Mouse (Mus musculus) midbrain, postnatal 0 days (tissue): ENCODE data around the gene Itpr2. TPM values are rescaled to one million over a fixed set of nuclear protein-coding genes. Genes with fewer than 3 reads are reported as not detected.

Source experiments
- ATAC-seq: fragments of 200-750 bp; cut with Nextera tagmentation; 2 replicates; pipeline ENCODE4 v1.8.0; 2017; ENCODE audit warnings: moderate number of reproducible peaks, mild to moderate bottlenecking, moderate TSS enrichment, moderate library complexity; ENCODE audit not compliant: low FRiP score
- DNase-seq: peaks from one replicate; pipeline ENCODE4 v3.0.0-alpha.2; 2015; ENCODE audit warnings: low spot score
- H3K27ac ChIP-seq: fragments of 300-500 bp; sonication (generic); 2 replicates; pipeline ENCODE4 v1.5.1; 2014; ENCODE audit warnings: low read depth, mild to moderate bottlenecking, low read length, mixed read lengths
- H3K27me3 ChIP-seq: fragments of 300-500 bp; sonication (generic); 2 replicates; pipeline ENCODE4 v1.6.1; 2014; ENCODE audit warnings: low read length, control low read depth, mixed read lengths; ENCODE audit not compliant: insufficient read depth
- H3K36me3 ChIP-seq: fragments of 300-500 bp; sonication (generic); 2 replicates; pipeline ENCODE4 v1.6.1; 2014; ENCODE audit warnings: low read length, control low read depth, mixed read lengths; ENCODE audit not compliant: insufficient read depth
- H3K4me1 ChIP-seq: fragments of 300-500 bp; sonication (generic); 2 replicates; pipeline ENCODE4 v1.6.1; 2014; ENCODE audit warnings: mild to moderate bottlenecking, control low read depth, antibody characterized with exemption, low read length, mixed read lengths; ENCODE audit not compliant: insufficient read depth
- H3K4me2 ChIP-seq: fragments of 300-500 bp; sonication (generic); 2 replicates; pipeline ENCODE4 v1.6.1; 2014; ENCODE audit warnings: low read depth, mild to moderate bottlenecking, low read length, mixed read lengths; ENCODE audit not compliant: poor library complexity, severe bottlenecking
- H3K4me3 ChIP-seq: fragments of 300-500 bp; sonication (generic); 2 replicates; pipeline ENCODE4 v1.5.1; 2014; ENCODE audit warnings: low read depth, mild to moderate bottlenecking, low read length, moderate library complexity
- H3K9ac ChIP-seq: fragments of 300-500 bp; sonication (generic); replicated peaks from 2 replicates; pipeline ENCODE4 v1.6.1; 2014; ENCODE audit warnings: mild to moderate bottlenecking, low read length, moderate library complexity, mixed read lengths; ENCODE audit not compliant: poor library complexity, severe bottlenecking
- H3K9me3 ChIP-seq: fragments of 300-500 bp; sonication (generic); 2 replicates; pipeline ENCODE4 v1.6.1; 2016; ENCODE audit warnings: low read length, control low read depth
- CTCF ChIP-seq: IDR thresholded peaks from 2 replicates; pipeline ENCODE4 v1.5.1; 2016; ENCODE audit warnings: antibody characterized with exemption, mild to moderate bottlenecking
- WGBS: fragments of 180-500 bp; shearing (Covaris S2); extraction: QIAGEN DNeasy Blood & Tissue Kit; methylation state at CpG from one replicate; pipeline ENCODE4 v1.1.7; 2014; 5-methylcytosine and 5-hydroxymethylcytosine counted together
- polyA plus RNA-seq: library from polyadenylated mRNA; unstranded; fragments of >200 nt; fragmentation: Nextera tagmentation; extraction: Ambion mirVana; gene quantifications from 2 replicates; pipeline ENCODE4 v1.2.1, GENCODE M21; 2015
- total RNA-seq: library from RNA; depleted of rRNA; stranded (reverse); fragments of >200 nt; gene quantifications from 2 replicates; pipeline ENCODE4 v1.2.3, GENCODE M21; 2014

The Itpr2 gene
- total and polyA plus RNA-seq, 2 experiments from 2014 or later: 9.1 to 15.9 TPM

DNA sequence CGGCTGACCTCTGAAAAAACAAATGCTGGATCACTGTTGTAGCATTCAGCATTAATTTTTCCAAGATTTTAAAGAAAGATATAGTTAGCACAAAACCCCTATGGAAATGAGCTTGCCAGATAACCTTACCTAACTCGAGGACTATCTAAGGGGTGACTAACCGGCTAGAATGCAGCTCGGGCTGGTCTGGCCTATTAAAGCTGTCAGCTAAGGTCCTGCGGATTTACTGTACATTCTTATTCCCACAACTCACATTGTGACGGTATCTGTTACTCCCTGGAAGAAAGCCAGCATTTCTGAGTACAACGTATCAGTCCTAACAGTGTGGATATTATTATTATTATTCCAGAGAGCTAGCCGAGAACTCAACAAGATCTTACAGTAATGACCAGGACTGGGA, 368.1 kb downstream of the Itpr2 start:
- ATAC-seq (no peak), DNase-seq (no peak)
- 60% methylated on average over 8 of the region's 8 CpGs for WGBS
- Histone ChIP-seq H3K27me3 (no peaks in the 10 kb centered on the region), H3K36me3 (no peaks in the 10 kb centered on the region), H3K27ac (no peak overlapping the region), H3K4me3 (no peak overlapping the region), H3K4me2 (no peak overlapping the region), H3K4me1 (peaks cover 6% of the 10 kb centered on the region; the same call in 1 of the 2 replicates), H3K9me3 (no peaks in the 10 kb centered on the region), H3K9ac (no peak overlapping the region)
- no peak for TF ChIP-seq CTCF

- Histone ChIP-seq H3K4me2 (no peak overlapping the region), H3K27me3 (no peaks in the 10 kb centered on the region), H3K9me3 (no peaks in the 10 kb centered on the region), H3K4me1 (no peaks in the 10 kb centered on the region), H3K27ac (no peak overlapping the region), H3K36me3 (no peaks in the 10 kb centered on the region), H3K4me3 (no peak overlapping the region), H3K9ac (no peak overlapping the region)
- no peak for TF ChIP-seq CTCF
- DNase-seq (no peak), ATAC-seq (no peak)
- WGBS: 79% methylated on average over 7 of the region's 7 CpGs
These were observed 373.0 kb downstream of the Itpr2 start for GRCm38 (mm10) chr6:146129066-146129465.

DNA sequence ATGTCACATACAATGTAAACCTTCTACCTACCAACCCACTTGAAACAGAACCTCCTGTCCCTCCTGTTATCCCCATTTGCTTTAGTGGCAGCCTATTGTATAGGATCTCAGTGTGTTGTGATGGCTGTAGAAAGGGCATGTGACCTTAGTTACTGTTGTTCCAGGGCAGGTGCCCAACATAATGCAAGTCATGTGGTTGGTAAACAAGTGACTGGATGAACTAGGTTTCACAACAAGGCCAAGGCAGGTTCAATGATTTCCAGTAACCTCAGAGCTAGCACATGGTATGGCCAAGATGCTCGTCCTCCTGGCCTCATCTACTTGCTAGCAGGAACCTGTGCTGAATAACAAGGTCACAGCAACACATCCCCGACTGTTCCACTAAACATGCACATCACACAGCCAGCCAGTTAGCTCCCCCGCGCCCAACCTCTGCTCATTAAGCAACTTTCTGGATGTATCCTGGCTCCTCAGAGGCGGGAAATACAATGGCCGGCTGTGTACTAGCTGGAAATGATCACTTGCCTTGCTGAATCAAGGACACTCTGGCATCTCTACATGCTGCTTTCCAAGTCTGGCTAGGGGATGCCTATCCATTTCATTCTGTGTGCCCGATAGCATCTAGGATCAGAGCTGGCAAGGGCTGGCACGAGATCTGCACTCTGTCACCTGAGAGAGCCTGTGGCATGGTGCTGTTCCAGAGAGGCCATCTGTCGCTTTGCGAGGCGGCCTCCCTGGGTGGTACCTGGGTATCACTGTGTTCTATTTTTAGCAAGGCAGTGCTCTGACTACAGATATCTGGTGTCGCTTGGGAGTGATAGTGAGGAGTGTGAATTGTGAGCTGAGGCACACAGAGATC, 375.0 kb downstream of the Itpr2 start:
- H3K27me3 ChIP-seq: no peaks in the 10 kb centered on the region
- H3K4me2 ChIP-seq: no peak overlapping the region
- no peak overlapping the region for H3K9ac ChIP-seq
- no peaks in the 10 kb centered on the region for H3K4me1 ChIP-seq
- no peaks in the 10 kb centered on the region for H3K9me3 ChIP-seq
- H3K36me3 ChIP-seq: no peaks in the 10 kb centered on the region
- H3K27ac ChIP-seq: no peak overlapping the region
- ATAC-seq (peak; percentile 47; the same call in 1 of the 2 replicates), DNase-seq (peak; percentile 61)
- H3K4me3 ChIP-seq: no peak overlapping the region
- 76% methylated on average over 12 of the region's 12 CpGs for WGBS
- TF ChIP-seq CTCF: no peak

- no peaks in the 10 kb centered on the region for H3K27me3 ChIP-seq
- no peaks in the 10 kb centered on the region for H3K36me3 ChIP-seq
- no peaks in the 10 kb centered on the region for H3K9me3 ChIP-seq
- DNase-seq: no peak
- H3K4me2 ChIP-seq: no peak overlapping the region
- ATAC-seq: no peak
- H3K4me1 ChIP-seq: no peaks in the 10 kb centered on the region
- WGBS: 93% methylated on average over 1 of the region's 1 CpGs
- H3K9ac ChIP-seq: no peak overlapping the region
- no peak for TF ChIP-seq CTCF
- no peak overlapping the region for H3K27ac ChIP-seq
- H3K4me3 ChIP-seq: no peak overlapping the region
These were observed 376.4 kb downstream of the Itpr2 start for GRCm38 (mm10) chr6:146125621-146126020.

DNA sequence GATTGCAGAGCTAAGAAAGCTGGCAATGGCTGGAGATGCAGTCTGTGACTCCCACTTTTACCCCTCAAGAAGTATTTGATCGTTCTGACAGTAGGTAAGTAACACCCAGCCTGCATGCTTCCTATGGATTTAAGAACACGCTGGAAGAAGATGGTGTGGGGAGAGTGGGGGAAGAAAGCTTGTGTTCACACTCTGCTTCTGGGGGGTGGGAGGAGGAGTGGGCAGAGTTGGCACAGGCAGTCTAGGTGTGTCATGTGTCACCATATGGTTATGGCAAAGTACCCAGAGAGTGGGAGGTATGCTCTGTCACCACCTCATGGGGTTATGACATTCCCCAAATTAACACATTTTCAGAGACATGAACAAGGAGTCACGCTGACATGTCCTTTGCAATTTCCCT, 377.5 kb downstream of the Itpr2 start:
- 83% methylated on average over 3 of the region's 3 CpGs for whole genome bisulfite sequencing
- H3K9me3 ChIP-seq: no peaks in the 10 kb centered on the region

GRCm38 (mm10) chr6:146123656-146124055, 378.4 kb downstream of the Itpr2 start:
- no peak for TF ChIP-seq CTCF
- Histone ChIP-seq H3K27me3 (no peaks in the 10 kb centered on the region), H3K4me3 (no peak overlapping the region), H3K9me3 (no peaks in the 10 kb centered on the region), H3K4me2 (no peak overlapping the region), H3K4me1 (no peaks in the 10 kb centered on the region), H3K27ac (no peak overlapping the region), H3K36me3 (no peaks in the 10 kb centered on the region), H3K9ac (no peak overlapping the region)
- WGBS: 91% methylated on average over 4 of the region's 4 CpGs
- DNase-seq (no peak), ATAC-seq (no peak)

More for the DNA sequence above, 377.5 kb downstream of the Itpr2 start:
- no peak for DNase-seq
- Histone ChIP-seq H3K4me3 (no peak overlapping the region), H3K9ac (no peak overlapping the region), H3K27me3 (no peaks in the 10 kb centered on the region), H3K27ac (no peak overlapping the region), H3K4me1 (no peaks in the 10 kb centered on the region), H3K4me2 (no peak overlapping the region), H3K36me3 (no peaks in the 10 kb centered on the region)
- no peak for ATAC-seq
- TF ChIP-seq CTCF: no peak
